Mouse (Mus musculus): ENCODE measurements around the gene Gm20696. TPM values are rescaled to one million over a fixed set of nuclear protein-coding genes. Genes with fewer than 3 reads are reported as not detected.

Gene Gm20696
- total RNA-seq, 1 experiment, result 0.58 TPM

- no peaks in the 10 kb centered on the region for H3K4me1 ChIP-seq (ENCODE audit: control insufficient read depth in 2 of 2, insufficient read depth in 2 of 2, low read length in 2 of 2, poor library complexity in 1 of 2)
- no peak for TF ChIP-seq CHD2 (IDR thresholded peaks at IDR 0.05; ENCODE audit: low read depth, low read length)
- TF ChIP-seq ZC3H11A (IDR thresholded peaks at IDR 0.05; ENCODE audit: borderline replicate concordance, low read depth, low read length), result no peak
- TF ChIP-seq MAFK (IDR thresholded peaks at IDR 0.05; ENCODE audit: insufficient read depth, low read depth, low read length), result no peak
- TF ChIP-seq HCFC1 (IDR thresholded peaks at IDR 0.05; ENCODE audit: borderline replicate concordance, insufficient read depth, low read length), result no peak
- no peak for TF ChIP-seq ZNF384 (IDR thresholded peaks at IDR 0.05; ENCODE audit: low read depth, low read length)
- DNase-seq (ENCODE audit: low read depth, low spot score), result no peak
- H3K9me3 ChIP-seq (ENCODE audit: control insufficient read depth, insufficient read depth, low read depth, low read length), result no peaks in the 10 kb centered on the region
- H3K9ac ChIP-seq (ENCODE audit: insufficient read depth, low read depth, low read length, poor library complexity, severe bottlenecking), result no peak overlapping the region
- H3K36me3 ChIP-seq (ENCODE audit: control insufficient read depth, insufficient read depth, low read length, poor library complexity, severe bottlenecking), result no peaks in the 10 kb centered on the region
- no peak overlapping the region for H3K4me3 ChIP-seq (ENCODE audit: insufficient read depth in 1 of 2, low read depth in 1 of 2, low read length in 2 of 2, poor library complexity in 1 of 2, severe bottlenecking in 1 of 2)
- H3K27ac ChIP-seq (ENCODE audit: insufficient read depth, low read depth, low read length, poor library complexity, severe bottlenecking), result no peak overlapping the region
- in situ Hi-C loops (cut with MboI; ENCODE audit: low sequenced_read_pairs in 2 of 2, unreplicated experiment in 2 of 2), result no loop called here
Measured at GRCm38 (mm10) chr6:99284019-99284418, 382.6 kb downstream of the Gm20696 start.

DNA sequence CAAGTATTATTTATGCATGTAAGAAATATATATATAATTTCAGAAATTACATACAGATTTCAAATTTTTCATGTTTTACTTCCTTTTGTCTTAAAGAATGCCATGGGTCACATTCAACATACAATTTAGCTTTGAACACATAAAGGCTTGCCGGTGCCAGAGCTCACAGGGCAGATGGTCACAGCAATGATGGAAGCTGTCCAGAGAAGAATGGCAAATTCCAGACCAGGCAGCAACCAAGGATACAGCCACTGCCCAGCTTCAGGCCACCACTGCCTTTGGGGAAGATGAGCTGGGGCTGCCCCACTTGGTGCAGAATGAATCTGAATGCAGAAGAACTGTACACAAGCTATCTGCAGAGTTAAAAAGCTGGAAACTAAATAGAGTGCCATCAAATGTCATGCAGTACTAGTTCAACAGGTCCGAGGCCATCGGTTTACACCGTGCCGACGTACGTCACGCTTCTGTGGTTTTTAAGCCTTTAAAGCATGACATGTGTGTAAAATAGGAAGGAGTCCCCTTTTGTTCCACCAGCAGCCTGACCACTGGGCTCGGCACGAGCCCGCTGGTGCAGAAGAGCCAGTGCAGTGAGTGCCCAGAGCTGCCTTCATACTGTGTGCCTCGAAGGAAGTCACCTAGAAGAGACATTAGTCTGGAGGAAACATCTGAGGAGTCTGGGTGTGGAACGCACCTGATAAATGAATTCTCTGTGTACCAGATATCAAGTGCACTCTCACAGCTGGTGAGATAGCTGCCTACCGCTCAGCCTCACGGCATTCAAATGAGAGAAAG, 383.5 kb downstream of the Gm20696 start:
- no peaks in the 10 kb centered on the region for H3K36me3 ChIP-seq (ENCODE audit: control insufficient read depth, insufficient read depth, low read length, poor library complexity, severe bottlenecking)
- in situ Hi-C loops (cut with MboI; ENCODE audit: low sequenced_read_pairs in 2 of 2, unreplicated experiment in 2 of 2), result no loop called here
- TF ChIP-seq ZNF384 (IDR thresholded peaks at IDR 0.05; ENCODE audit: low read depth, low read length), result no peak
- no peak for TF ChIP-seq HCFC1 (IDR thresholded peaks at IDR 0.05; ENCODE audit: borderline replicate concordance, insufficient read depth, low read length)
- TF ChIP-seq ZC3H11A (IDR thresholded peaks at IDR 0.05; ENCODE audit: borderline replicate concordance, low read depth, low read length), result no peak
- TF ChIP-seq CHD2 (IDR thresholded peaks at IDR 0.05; ENCODE audit: low read depth, low read length), result no peak

GRCm38 (mm10) chr6:99281433-99281832, 385.2 kb downstream of the Gm20696 start:
- TF ChIP-seq ZC3H11A (IDR thresholded peaks at IDR 0.05; ENCODE audit: borderline replicate concordance, low read depth, low read length) (no peak), ZNF384 (IDR thresholded peaks at IDR 0.05; ENCODE audit: low read depth, low read length) (no peak), CHD2 (IDR thresholded peaks at IDR 0.05; ENCODE audit: low read depth, low read length) (no peak), MAFK (IDR thresholded peaks at IDR 0.05; ENCODE audit: insufficient read depth, low read depth, low read length) (no peak), HCFC1 (IDR thresholded peaks at IDR 0.05; ENCODE audit: borderline replicate concordance, insufficient read depth, low read length) (no peak)
- DNase-seq (ENCODE audit: low read depth, low spot score), result no peak
- Histone ChIP-seq H3K4me3 (ENCODE audit: insufficient read depth in 1 of 2, low read depth in 1 of 2, low read length in 2 of 2, poor library complexity in 1 of 2, severe bottlenecking in 1 of 2) (no peak overlapping the region), H3K9me3 (ENCODE audit: control insufficient read depth, insufficient read depth, low read depth, low read length) (no peaks in the 10 kb centered on the region), H3K4me1 (ENCODE audit: control insufficient read depth in 2 of 2, insufficient read depth in 2 of 2, low read length in 2 of 2, poor library complexity in 1 of 2) (no peaks in the 10 kb centered on the region), H3K9ac (ENCODE audit: insufficient read depth, low read depth, low read length, poor library complexity, severe bottlenecking) (no peak overlapping the region), H3K27ac (ENCODE audit: insufficient read depth, low read depth, low read length, poor library complexity, severe bottlenecking) (no peak overlapping the region), H3K36me3 (ENCODE audit: control insufficient read depth, insufficient read depth, low read length, poor library complexity, severe bottlenecking) (no peaks in the 10 kb centered on the region)
- in situ Hi-C loops (cut with MboI; ENCODE audit: low sequenced_read_pairs in 2 of 2, unreplicated experiment in 2 of 2), result no loop called here

More for the DNA sequence above, 383.5 kb downstream of the Gm20696 start:
- Histone ChIP-seq H3K4me3 (ENCODE audit: insufficient read depth in 1 of 2, low read depth in 1 of 2, low read length in 2 of 2, poor library complexity in 1 of 2, severe bottlenecking in 1 of 2) (no peak overlapping the region), H3K4me1 (ENCODE audit: control insufficient read depth in 2 of 2, insufficient read depth in 2 of 2, low read length in 2 of 2, poor library complexity in 1 of 2) (no peaks in the 10 kb centered on the region), H3K27ac (ENCODE audit: insufficient read depth, low read depth, low read length, poor library complexity, severe bottlenecking) (no peak overlapping the region), H3K9me3 (ENCODE audit: control insufficient read depth, insufficient read depth, low read depth, low read length) (no peaks in the 10 kb centered on the region), H3K9ac (ENCODE audit: insufficient read depth, low read depth, low read length, poor library complexity, severe bottlenecking) (no peak overlapping the region)
- no peak for DNase-seq (ENCODE audit: low read depth, low spot score)

DNA sequence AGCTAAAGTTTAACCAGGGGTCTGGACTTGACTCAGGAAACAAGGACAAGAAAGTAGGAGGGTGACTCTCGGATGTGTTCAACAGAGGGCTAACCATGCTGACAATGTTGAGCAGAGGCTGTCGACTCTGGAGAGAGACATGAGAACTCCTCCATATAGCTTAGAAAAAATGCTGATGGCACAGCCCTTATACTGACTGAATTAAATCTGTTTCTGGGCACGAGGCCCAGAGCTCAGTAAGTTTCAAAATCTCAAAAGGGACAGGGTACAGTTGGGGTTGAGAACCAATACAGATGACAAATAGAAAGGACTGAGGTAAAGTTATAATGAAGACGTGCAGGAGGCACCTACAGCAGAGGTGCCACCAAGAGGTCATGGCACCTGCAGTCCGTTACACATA, 386.0 kb downstream of the Gm20696 start:
- TF ChIP-seq HCFC1 (IDR thresholded peaks at IDR 0.05; ENCODE audit: borderline replicate concordance, insufficient read depth, low read length), result no peak
- TF ChIP-seq ZC3H11A (IDR thresholded peaks at IDR 0.05; ENCODE audit: borderline replicate concordance, low read depth, low read length), result no peak
- no peak for TF ChIP-seq ZNF384 (IDR thresholded peaks at IDR 0.05; ENCODE audit: low read depth, low read length)
- no peak for TF ChIP-seq MAFK (IDR thresholded peaks at IDR 0.05; ENCODE audit: insufficient read depth, low read depth, low read length)
- TF ChIP-seq CHD2 (IDR thresholded peaks at IDR 0.05; ENCODE audit: low read depth, low read length), result no peak
- no peaks in the 10 kb centered on the region for H3K4me1 ChIP-seq (ENCODE audit: control insufficient read depth in 2 of 2, insufficient read depth in 2 of 2, low read length in 2 of 2, poor library complexity in 1 of 2)
- in situ Hi-C loops (cut with MboI; ENCODE audit: low sequenced_read_pairs in 2 of 2, unreplicated experiment in 2 of 2), result no loop called here
- DNase-seq (ENCODE audit: low read depth, low spot score), result no peak
- H3K9me3 ChIP-seq (ENCODE audit: control insufficient read depth, insufficient read depth, low read depth, low read length), result no peaks in the 10 kb centered on the region
- no peak overlapping the region for H3K27ac ChIP-seq (ENCODE audit: insufficient read depth, low read depth, low read length, poor library complexity, severe bottlenecking)
- H3K4me3 ChIP-seq (ENCODE audit: insufficient read depth in 1 of 2, low read depth in 1 of 2, low read length in 2 of 2, poor library complexity in 1 of 2, severe bottlenecking in 1 of 2), result no peak overlapping the region
- H3K36me3 ChIP-seq (ENCODE audit: control insufficient read depth, insufficient read depth, low read length, poor library complexity, severe bottlenecking), result no peaks in the 10 kb centered on the region
- no peak overlapping the region for H3K9ac ChIP-seq (ENCODE audit: insufficient read depth, low read depth, low read length, poor library complexity, severe bottlenecking)
